Mouse (Mus musculus) ES-Bruce4 (cell line): ENCODE measurements around the gene Arhgap6.

Source experiments
- CTCF ChIP-seq: IDR thresholded peaks from one replicate; pipeline ENCODE4 v1.8.1; 2011; ENCODE audit warnings: low read depth, low read length
- EP300 ChIP-seq: IDR thresholded peaks from 2 replicates; pipeline ENCODE4 v1.6.1; 2011; ENCODE audit warnings: low read depth, low read length; ENCODE audit not compliant: insufficient read depth
- POLR2A ChIP-seq: IDR thresholded peaks from one replicate; pipeline ENCODE4 v1.8.1; 2011; ENCODE audit warnings: low read length; ENCODE audit not compliant: insufficient read depth

- TF ChIP-seq POLR2A (no peak), CTCF (no peak), EP300 (no peak)
Observed at GRCm38 (mm10) chrX:169337559-169337958, 542.7 kb downstream of the Arhgap6 start.
